Mouse (Mus musculus) right cerebral cortex, adult 18-20 months (tissue): ENCODE data around the gene Isl1.

Experiments
- DNase-seq: peaks from one replicate; pipeline ENCODE4 v3.0.0; 2022; ENCODE audit warnings: mixed read lengths

The Isl1 gene

DNA sequence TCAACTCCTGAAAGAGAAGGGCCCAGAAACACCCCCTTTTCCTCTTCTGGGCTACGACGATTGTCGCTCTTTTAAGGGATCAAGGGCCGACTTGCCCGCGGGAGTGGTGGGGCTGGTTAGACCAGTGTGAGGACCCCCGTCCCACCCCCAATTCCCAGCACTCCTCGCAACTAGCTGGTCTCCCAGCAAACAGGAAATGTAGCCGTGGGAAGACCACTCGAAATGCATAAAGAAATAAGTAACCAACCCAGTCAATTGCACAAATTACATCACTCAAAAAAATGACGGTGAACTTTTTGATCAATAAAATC is 15.4 kb downstream of the Isl1 start:
- no peak for DNase-seq

DNA sequence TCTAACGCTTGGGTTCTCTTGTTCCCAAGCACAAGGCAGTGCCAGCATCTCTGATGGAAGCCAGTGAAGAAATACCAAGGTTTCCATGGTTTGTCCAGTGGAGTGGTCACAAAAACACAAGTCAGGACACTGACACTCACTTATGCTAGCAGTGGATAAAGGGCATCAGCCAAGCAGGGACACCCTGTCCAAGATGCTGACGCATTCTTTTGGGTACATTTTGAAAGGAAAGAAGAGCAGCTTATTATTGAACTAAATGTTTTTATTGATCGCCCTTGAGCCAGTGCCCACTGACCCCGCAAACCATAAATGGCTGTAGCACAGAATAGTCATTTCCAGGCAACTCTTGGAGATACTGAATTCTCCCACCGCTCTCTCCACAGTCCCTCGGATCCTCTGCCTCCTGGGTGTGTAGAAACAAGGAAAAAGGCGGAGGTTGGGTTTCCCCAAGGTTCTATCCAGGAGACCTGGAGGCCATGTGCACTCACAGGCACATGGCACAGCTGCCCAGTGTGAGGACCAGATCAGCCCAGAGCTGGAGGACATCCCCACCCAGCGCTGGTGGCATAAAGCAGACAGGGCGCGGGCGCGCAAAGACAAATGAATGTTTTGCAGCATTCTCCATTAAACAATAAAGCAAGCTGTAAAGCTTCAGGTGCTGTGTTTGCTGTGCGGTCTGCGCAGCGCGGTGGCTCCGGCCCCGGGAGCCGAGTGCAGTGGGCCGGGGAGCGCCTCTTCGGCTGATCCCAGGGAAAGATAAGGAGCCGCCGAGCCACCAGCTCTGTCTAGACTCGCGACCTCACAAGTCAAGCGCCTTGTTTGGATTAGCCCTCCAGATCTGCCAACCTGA is 16.0 kb downstream of the Isl1 start:
- DNase-seq: no peak

DNA sequence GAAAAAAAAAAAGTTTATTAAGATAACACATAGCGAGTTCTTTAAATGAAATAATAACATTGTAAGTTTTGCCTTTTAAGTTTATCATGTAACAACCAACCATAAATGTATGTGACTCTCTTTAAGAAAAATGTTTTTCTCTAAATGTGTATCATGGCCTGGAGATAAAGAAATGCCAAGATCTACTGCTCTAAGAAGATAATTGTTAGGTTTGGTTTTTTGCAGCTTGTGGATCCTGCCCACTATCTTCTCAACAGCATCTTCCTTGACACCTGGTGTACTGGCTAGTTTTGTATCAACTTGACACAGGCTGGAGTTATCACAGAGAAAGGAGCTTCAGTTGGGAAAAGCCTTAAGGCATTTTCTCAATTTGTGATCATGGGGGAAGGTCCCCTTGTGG is 19.8 kb downstream of the Isl1 start:
- DNase-seq: no peak

DNA sequence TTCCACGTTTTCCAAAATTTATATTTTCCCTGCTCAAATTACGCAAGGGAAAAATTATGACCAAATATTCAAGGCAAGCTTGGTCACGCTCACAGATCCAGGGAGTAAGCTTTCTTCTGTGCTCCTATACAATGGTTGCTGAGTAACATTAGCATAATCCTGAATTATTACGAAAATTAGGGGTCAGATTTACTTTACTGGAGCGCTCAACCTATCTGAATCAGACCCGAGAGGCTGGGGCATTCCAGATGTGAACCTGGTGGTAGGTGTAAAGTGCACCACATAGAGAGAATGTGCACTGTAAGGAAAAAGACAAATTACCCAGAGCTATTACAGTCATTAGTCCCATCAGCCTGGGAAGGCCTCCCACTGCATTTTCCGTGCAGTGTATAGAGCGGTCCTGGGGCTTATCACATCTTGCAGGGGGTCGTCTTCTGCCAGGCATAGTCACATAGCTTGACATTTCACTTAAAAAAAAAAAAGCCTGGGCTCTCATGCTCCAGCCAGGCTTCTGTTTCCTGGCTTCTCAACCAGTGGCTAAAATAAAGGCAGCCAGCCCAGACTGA is 30.2 kb downstream of the Isl1 start:
- no peak for DNase-seq
